Mouse (Mus musculus) cerebellum, postnatal 4 days (tissue): ENCODE measurements around the gene Gm20388.
"Not testable (repeated sequence)": the region's sequence is repeated elsewhere in the genome, so short reads cannot be mapped to it uniquely, and the experiment has no call there.

Experiments
- DNase-seq, 2 experiments: peaks; one replicate each; pipeline ENCODE4 v3.0.0; 2022; ENCODE audit warnings: low spot score in 2 of 2, mixed read lengths in 1 of 2

Gm20388 gene

DNA sequence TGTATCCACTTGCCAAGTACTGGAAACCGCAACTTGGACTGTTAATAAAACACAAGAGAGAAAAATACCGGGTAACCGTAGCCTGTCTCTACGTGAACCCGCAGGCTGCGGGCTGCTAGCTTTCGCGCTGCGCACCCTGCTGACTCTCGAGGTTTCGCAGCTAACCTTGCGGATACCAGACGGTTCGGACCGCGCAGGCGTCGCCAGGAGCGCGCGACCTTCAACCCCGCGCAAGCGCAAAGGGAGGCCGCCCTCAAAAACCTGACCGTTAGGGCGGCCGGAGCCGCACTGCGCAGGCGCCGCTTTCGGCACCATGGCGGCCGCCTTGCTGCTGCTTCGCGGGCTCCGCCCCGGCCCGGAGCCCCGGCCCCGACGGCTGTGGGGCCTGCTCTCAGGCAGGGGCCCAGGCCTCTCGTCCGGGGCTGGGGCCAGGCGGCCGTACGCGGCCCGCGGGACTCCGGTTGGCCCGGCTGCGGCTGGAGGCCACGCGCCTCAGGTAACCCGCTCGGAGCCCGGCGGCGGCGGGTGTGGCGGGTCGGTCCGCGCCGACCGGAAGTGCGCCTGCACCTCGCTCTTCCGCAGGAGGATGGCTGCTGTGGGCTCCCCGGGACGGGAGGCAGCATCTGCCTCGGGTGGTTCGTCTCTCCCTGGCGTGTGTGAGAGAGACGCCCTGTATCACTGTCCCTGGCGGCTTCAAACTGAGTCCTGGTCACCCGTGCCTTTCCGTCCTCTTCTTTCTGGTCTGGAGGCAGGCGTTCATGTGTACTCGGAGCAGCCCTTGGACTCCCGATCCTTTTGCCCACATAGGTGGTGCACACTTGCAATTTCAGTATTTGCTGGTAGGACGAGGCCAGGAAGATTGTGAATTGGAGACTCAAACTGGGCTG lies 3154.8 kb downstream of the Gm20388 start:
- peak; percentile 88 to 94 for DNase-seq

DNA sequence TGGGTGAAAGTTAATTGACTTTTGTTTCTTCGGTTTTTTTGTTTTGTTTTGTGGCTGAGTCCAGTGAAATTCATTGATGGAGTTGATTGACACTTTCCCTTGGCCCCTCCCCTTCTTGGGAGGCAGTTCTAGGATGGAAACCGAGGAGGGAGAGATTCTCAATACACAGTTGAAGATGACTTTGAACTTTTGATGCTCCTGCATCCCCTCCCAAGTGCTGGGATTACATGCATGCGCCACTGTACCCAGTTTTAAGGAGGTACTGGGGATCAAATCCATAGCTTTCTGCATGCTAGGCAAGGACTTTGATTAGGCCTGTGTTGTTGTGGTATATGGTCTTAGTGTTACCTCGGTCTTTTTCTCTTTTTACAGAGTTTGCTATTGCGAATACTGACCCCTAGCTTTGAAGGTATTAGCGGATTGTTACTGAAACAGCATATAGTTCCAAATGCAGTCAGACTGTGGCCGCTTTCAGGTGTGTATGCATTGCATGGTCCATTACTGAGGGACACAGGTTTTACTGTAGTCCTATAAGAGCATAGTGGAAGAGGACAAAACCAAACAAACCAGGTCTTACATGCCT lies 3155.6 kb downstream of the Gm20388 start:
- no peak for DNase-seq

DNA sequence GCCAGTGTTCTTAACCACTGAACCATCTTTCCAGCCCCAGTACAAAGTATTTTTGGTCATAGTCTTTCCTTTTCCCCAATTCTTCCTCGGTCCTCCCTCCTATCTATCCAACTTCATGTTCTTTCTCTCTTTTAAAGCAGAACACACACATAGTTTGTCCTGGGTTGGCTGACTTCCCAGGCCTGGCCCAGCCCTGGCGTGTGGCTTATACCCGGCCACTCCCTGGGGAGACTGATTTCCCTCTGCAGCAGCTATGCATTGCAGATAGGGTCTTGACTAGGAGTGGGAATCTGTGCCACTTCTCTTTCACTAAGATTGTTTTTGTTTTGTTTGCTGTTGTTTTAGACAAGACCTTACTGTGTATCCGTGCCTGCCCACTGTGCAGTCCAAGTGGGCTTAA lies 3160.5 kb downstream of the Gm20388 start:
- DNase-seq: no peak

DNA sequence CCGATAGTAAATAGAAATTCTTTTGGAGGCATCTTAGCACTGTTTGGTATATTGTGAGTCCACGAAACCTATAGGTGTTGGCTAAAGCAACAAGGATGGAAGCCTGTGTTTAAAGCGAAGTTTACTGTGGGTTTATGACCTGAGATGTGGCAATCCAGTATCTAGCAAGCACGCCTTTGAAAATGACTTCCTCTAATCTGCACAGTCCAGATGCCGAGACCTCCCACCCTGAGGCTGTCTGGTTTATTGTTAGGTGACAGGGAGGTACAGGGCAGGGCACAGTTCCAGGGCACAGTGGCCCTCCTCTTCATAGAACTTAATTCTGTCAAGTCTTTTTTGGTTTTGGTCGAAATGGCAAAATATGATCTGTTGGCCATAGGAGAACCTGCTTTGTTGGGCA lies 3166.6 kb downstream of the Gm20388 start:
- DNase-seq: no peak

DNA sequence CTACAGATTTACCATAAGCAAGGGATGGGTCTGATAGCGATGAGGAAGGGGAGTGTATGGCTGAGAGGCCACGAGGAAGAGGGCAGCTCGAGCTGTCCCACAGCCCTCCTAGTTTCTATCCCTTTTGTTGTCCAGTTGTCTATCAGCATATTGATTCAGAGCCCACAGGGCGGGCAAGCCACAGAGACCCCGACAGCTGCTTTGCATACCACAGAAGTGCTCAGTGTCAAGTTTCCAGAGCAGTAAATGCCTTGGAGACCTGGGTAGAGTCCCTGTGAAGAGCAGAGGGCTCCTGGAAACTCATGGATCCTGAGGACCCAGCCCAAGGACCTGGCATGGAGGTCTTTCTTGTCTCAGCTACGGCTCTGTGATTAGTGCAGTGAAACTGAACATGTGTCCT lies 3172.4 kb downstream of the Gm20388 start:
- no peak for DNase-seq

DNA sequence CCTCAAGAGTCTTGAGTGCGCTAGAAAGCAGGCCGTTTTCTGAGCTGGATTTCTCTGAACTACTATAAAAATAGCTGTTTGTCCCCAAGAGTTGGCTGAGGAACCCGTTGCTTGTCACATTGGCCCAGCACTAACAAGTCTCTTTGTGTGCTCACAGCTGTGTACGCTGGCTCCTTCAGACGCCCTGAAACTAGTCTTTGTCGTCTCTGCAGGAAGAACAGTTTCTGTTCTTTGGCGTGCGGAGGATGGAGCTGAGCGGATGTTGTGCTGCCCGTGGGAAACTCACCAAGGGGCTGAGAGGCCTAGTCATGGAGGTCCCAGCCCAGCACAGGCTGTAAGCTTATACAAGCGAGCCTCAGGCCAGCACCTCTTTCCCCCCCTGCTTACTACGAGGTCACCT lies 3173.0 kb downstream of the Gm20388 start:
- DNase-seq: no peak

DNA sequence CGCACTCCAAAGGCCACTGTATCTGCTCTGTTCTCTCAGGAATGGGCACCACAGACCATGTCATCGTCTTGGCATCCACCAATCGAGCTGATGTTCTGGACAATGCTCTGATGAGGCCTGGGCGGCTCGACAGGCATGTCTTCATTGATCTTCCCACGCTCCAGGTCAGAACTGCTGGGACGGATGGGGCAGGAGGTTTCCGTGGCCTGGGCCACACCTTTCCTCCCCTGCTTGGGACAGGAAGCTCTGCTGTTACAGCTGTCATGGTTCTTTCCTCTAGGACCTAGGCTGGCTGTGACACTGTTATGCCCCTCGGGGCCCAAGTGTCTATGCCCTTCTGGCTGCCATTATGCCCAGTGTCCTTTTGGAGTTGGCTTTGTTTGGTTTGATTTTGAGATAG lies 3176.6 kb downstream of the Gm20388 start:
- no peak for DNase-seq

DNA sequence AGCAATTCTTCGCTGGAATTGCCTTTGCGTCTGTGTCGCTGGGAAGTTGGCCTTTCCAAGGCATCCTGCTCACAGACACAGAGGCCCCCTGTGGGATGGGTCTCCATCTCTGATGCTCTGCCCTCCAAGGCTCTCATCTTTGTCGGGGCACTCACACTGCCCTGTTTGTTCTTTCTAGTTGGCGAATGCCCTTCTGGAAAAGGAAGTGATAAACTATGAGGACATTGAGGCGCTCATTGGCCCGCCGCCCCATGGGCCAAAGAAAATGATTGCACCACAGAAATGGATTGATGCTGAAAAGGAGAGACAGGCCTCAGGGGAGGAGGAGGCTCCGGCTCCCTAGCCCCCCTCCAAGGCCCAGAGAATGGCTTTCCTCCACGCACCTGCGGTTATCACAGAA lies 3186.6 kb downstream of the Gm20388 start:
- DNase-seq: no peak

DNA sequence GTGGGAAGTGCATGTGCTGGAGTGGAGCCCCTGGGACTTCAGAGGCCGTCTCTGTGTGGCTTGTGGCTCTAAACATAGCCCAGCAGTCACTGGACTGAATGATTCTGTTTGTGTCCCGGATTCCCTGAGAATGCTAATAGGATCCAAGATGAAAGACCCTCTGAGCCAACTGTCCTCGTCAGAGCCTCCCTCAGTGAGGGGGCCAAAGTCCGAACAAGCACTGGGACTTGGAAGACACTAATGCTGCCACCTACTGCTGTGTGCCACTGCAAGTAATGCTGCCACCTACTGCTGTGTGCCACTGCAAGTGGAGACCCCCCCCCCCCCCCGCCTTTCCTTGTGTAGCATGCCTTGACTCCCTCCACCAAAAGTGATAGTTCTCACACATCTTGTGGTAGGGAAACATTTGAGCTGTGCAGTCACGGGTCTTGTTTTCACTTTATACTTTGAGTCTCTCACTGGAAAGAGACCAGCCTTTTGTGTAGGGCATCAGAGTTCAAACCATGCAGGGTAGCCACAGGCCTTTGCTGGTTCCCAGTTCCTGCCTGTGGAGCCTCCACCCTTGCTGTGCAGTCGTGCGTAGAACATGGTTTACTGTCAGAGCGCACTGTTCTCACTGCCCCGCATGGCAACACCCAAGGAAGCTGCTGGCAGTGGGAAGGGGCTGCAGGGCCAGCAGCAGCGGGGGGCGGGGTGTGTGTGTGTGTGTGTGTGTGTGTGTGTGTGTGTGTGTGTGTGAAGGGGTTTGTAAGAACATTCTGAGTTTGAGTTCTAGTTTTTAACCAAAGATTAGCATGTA lies 3187.3 kb downstream of the Gm20388 start:
- DNase-seq: no peak

DNA sequence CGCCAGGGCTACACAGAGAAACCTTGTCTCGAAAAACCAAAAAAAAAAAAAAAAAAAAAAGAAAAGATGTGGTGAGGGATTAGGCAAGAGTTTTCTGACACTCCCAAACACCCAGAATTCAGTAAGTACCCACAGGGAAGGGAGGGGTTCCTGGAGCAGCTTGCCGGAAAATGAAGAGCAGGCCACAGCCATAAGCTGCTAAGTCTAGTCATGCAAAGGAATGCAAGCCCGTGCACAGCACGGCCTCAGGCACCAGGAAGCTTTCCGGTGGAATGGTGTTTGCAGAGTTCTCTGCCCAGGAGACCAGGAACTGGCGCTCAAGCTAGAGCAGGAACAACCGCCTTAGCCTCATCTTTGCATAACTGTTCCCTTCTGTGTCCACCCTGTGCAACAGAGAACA lies 3189.6 kb downstream of the Gm20388 start:
- no peak for DNase-seq

DNA sequence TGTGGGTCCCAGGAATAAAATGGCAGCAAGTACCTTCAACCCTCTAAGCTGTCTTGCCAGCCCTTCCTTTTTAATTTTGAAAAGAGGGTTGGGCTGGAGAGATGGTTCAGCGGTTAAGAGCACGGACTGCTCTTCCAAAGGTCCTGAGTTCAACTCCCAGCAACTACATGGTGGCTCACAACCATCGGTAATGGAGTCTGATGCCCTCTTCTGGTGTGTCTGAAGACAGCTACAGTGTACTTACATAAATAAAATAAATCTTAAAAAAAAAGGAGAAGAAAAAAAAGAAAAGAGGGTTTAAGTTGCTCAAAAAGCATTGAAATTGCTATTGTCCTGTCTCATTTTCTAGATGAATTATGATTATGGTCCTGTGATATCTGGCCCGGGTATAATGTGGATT lies 3190.6 kb downstream of the Gm20388 start:
- DNase-seq: no peak

DNA sequence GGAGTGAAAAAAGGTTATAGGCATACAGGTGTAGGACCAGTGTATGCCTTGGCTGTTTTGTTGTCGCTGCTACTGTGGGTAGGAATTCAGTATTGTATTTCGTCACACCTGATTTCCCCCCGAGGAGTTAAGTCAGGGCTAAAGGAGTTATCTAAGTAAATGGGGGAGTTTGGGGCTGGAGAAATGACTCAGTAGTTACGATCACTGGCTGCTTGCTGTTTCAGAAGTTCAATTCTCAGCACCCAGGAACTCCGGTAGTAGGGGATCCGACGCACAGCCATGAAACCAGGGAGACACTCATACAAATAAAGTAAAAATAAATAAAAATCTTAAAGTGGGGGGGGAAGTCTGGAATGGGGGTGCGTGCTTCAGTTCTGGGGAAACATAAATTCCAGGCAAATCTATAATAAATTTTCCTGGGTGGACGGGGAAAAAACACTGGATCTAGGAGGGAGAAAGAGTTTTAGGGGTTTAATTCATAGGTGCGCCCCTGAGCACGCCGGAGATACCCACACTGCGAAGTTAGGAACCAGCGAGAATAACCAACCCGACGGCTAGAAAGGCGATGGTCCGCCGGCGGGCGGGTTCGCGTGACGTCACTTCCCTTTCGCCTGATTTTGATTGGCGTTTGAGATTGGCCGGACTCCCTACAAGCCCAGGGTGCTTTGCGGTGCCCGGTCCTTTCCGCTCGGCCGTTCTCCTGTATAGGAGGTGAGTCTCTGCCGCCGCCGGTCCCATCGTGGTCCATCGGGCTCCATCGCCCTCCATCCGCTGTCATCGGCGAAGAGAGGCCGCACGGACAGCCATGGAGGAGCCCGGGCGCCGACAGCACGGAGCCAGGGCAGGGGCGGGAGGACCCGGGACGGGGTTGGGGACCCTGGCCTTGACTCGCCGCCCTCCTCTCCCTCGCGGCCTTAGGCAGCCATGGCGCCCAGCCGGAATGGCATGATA lies 3191.4 kb downstream of the Gm20388 start, which contains the start of gene Rpl13:
Gene Rpl13, plus strand, starts transcription at position 616 of the 951 bp plus-strand sequence.
- DNase-seq: peak; percentile 95 to 97

DNA sequence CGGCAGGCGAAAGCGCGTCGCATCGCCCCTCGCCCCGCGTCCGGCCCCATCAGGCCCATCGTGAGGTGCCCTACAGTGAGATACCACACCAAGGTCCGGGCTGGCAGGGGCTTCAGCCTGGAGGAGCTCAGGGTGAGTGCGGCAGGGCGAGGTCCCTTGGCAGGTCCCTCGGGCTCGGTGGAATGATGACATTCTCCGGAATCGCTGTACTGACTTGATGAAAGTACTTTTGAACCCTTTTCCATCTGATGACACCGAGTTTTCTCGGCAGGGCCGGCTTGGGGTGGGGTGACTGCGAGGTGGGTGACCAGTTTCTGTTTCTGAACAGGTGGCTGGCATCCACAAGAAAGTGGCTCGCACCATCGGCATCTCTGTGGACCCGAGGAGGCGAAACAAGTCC lies 3192.2 kb downstream of the Gm20388 start:
- not testable (repeated sequence) for DNase-seq

DNA sequence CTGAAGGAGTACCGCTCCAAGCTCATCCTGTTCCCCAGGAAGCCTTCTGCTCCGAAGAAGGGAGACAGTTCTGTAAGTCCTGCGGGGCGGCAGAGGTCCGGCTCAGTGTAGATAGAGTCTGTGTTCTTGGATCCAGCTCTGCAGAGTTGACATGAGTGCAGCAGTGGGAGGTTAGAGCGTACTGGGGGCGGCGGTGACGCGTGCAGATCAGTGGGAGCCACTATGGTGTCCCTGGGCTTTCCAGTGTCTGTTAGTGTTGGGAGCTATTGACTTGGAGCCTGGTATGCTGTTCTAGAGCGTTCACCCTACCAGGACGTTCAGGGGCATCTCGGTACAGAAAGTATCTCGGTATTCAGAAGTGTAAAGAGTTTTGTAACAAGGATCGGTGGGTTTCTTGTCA lies 3192.6 kb downstream of the Gm20388 start:
- DNase-seq: no peak

DNA sequence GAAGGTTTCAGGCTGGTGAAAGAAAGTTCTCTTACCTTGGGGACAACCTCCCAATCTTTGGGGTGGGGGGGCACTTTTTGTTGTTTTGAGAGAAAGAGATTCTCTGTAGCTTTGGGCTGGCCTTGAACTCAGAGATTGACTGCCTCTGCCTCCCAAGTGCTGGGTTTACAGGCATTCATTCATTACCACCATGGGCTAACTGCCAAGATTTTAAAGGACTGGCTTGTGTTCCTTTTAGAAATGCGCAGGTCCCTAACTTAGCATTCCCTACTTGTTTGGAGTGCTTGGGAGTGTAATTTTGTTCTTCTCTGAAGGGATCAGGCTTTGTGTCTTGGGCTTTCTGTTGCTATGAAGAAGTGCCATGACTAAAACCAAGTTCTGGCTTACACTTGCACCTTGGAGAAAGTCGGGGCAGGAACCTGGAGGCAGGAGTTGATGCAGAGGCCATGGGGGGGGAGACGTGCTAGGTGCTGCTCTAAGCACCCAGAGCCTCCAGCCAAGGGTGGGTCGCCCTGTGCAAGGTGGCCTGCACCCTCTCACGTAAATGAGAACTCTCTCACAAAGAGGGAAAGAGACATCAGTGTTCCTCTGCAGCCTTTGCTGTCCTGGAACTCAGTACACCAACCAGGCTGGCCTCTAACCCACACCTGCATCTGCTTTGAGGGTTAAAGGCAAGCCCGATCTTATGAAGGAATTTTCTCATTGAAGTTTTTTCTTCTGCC lies 3193.6 kb downstream of the Gm20388 start:
- no peak for DNase-seq

DNA sequence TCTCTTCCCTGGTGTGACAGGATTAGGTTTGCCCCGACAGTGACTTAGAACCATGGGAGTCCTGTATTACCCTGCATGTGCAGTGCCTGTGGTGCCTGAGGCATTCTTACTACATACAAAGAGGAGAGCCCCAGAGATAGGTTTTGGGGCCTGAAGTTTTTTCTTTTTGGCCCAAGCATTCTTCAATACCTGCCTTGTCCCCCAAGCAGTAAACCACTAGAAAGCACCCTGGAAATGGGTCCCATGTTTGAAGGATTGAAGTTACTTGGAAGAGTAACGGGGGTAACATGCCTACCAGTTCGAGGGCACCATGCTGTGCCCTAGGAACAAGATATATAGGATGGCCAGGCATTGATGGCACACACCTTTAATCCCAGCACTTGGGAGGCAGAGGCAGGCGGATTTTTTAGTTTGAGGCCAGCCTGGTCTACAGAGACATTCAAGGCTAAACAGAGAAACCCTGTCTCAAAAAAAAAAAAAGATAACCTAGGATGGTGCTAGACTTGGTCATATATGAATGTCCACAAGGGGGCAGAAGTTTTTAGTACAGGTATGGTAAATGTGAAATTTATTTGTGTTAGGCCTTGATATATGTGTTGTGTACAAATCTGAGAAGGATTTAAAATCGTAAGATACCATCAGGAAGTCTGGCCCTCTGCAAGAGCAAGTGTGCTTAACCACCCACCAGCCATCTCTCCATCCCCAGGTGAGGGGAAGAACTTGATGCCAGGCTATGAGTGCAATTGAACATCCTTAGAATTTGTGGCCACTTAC lies 3195.1 kb downstream of the Gm20388 start:
- DNase-seq: no peak

DNA sequence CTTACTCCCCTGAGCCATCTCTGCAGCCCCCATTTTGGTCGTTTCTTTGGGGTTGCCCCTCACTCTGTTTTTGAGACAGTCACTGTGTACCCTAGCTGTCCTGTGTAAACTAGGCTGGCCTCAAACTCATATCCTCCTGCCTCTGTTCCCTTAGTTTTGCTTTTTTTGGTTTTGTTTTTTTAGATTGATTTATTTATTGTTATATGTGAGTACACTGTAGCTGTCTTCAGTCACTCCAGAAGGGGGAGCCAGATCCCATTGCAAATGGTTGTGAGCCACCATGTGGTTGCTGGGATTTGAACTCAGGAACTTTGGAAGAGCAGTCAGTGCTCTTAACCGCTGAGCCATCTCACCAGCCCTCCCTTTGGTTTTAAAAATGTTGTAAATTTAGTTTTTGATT lies 3195.9 kb downstream of the Gm20388 start:
- no peak for DNase-seq

DNA sequence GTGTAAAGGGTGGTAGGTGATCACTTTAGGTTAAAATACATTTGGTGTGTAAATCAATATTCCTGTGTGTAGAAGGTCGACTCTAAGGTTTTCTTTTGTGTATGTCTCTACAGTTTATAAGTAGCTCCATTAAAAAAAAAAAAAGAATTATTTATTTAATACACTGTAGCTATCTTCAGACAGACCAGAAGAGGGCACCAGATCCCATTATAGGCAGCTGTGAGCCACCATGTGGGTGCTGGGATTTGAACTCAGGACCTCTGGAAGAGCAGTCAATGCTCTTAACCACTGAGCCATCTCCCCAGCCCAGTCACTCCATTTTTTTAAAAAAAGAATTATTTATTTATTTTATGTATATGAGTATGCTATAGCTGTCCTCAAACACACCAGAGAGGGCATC lies 3197.4 kb downstream of the Gm20388 start:
- no peak for DNase-seq

DNA sequence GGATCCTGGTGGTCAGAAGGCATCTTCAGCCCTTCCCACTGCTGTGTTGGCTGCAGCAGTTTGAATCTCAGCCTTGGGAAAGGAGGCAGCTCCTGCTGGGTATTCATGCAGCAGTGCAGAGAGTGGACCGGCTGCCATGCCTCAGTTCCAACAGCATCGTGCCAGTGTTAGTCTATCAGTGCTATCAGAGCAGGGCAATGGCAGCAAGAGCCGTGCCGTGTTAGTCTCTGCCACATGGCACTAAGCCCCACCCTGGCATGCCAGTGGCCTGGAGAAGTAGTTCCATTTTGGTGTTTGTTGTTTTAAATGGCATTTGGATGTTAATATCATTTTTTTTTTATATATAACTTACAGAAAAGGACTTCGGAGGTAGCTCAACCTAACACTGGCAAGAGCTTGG lies 3198.3 kb downstream of the Gm20388 start:
- DNase-seq: no peak

DNA sequence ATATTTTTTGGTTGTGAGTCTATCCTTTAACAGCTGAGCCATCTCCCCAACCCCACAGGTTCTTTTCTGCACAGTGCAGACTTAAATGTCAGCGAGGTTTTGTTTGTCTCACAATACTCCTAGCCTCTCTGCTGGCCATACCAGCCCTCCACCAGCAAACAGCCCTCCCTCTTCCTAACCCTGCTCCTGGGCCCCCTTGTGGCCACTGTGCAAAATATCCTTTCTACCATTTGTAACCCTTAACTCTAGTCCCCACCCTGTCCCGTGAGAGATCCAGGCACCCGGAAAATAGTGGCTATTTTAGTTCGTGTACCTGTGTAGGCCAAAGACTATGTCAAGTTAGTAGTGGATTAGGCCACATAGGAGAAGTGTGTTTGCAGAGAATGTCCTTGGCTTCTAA lies 3200.0 kb downstream of the Gm20388 start:
- DNase-seq: no peak
